ENCODE assay signal across 11 mouse cellular contexts in the genomic region with DNA sequence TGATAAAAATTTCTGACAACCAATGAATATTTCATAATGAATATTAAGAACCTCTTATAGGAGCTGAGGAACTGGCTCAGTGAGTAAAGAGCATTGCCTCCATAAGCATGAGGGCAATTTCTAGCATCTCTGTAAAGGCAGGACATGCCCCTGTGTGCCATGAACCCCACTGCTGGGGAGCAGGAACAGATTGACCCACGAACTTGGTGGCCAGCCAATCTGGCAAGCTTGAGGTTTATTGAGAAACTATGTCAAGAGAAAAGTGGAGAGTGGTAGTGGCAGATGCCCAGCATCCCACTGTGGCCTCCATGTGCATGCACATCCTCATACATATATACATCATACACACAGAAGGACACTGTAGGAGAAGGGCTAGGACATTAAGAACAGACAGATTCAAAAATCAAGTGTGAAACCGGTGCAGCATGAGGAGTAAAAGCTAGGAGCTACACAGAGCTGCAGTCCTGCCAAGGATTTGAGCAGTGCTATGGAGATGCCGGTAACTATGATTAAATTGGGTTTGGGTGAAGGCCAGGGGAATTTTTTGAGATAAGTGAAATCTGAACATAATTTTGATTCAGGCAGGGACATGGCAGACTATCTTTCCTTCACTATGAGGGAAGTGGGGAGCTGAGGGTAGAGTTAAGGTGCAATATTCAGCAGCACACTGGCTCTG.
A peak's percentile ranks its signal among the peaks of the same experiment; 100 is the strongest.
DNase-seq lines count a peak whose midpoint lies in the region; ATAC-seq lines count a peak whose summit lies in the region.
"Had no signal": no experiment of that assay in that cellular context is flagged by ENCODE, and none has a peak within 500 bp of the region (broad histone marks: within the 10 kb centered on the region; RNA-seq: fewer than 3 reads in every experiment).

No protein-coding gene starts in this region.

- no peak overlapping the region for H3K4me3 ChIP-seq in forebrain, embryonic 16.5 days (replicated peaks; ENCODE audit: low read length)
- H3K4me3 ChIP-seq in forebrain, embryonic 10.5 days = no peak overlapping the region
- H3K4me3 ChIP-seq: embryonic facial prominence, embryonic 12.5 days; midbrain, embryonic 10.5 days; stomach, embryonic 15.5 days had no signal

- 69% methylated on average over 3 of the region's 3 CpGs for WGBS in forebrain, embryonic 16.5 days
- WGBS in forebrain, embryonic 10.5 days = 90% methylated on average over 3 of the region's 3 CpGs

- H3K4me1 ChIP-seq in forebrain, embryonic 16.5 days (replicated peaks; ENCODE audit: control insufficient read depth, insufficient read depth, low read length) = peaks cover 3% of the 10 kb centered on the region
- peaks cover 8% of the 10 kb centered on the region for H3K4me1 ChIP-seq in forebrain, embryonic 10.5 days
- H3K4me1 ChIP-seq: embryonic facial prominence, embryonic 12.5 days; midbrain, embryonic 10.5 days; stomach, embryonic 15.5 days had no signal

- no peaks in the 10 kb centered on the region for H3K9me3 ChIP-seq in forebrain, embryonic 16.5 days (ENCODE audit: control insufficient read depth, low read length)
- no peaks in the 10 kb centered on the region for H3K9me3 ChIP-seq in forebrain, embryonic 10.5 days
- H3K9me3 ChIP-seq: embryonic facial prominence, embryonic 12.5 days; midbrain, embryonic 10.5 days; stomach, embryonic 15.5 days had no signal

- no peaks in the 10 kb centered on the region for H3K27me3 ChIP-seq in forebrain, embryonic 16.5 days (replicated peaks; ENCODE audit: control insufficient read depth, insufficient read depth, low read length)
- no peaks in the 10 kb centered on the region for H3K27me3 ChIP-seq in forebrain, embryonic 10.5 days (ENCODE audit: poor library complexity, severe bottlenecking)
- H3K27me3 ChIP-seq: embryonic facial prominence, embryonic 12.5 days; stomach, embryonic 15.5 days had no signal

- H3K9ac ChIP-seq in forebrain, embryonic 16.5 days (replicated peaks; ENCODE audit: low read depth, low read length) = no peak overlapping the region
- H3K9ac ChIP-seq: embryonic facial prominence, embryonic 12.5 days; stomach, embryonic 15.5 days had no signal

- ATAC-seq in forebrain, embryonic 16.5 days = peak; percentile 47; the same call in 1 of the 2 replicates

- no peaks in the 10 kb centered on the region for H3K36me3 ChIP-seq in forebrain, embryonic 16.5 days (ENCODE audit: control insufficient read depth, insufficient read depth)
- no peaks in the 10 kb centered on the region for H3K36me3 ChIP-seq in forebrain, embryonic 10.5 days (replicated peaks)
- H3K36me3 ChIP-seq: embryonic facial prominence, embryonic 12.5 days; midbrain, embryonic 10.5 days; stomach, embryonic 15.5 days had no signal

- H3K27ac ChIP-seq in forebrain, embryonic 16.5 days (ENCODE audit: low read length) = no peak overlapping the region
- H3K27ac ChIP-seq in forebrain, embryonic 10.5 days = no peak overlapping the region
- H3K27ac ChIP-seq: embryonic facial prominence, embryonic 12.5 days; midbrain, embryonic 10.5 days; stomach, embryonic 15.5 days had no signal

- DNase-seq in forebrain, embryonic 10.5 days (ENCODE audit: extremely low spot score, low spot score) = no peak
- peak; percentile 46 for DNase-seq in layer of hippocampus, adult 9-11 months
- no peak for DNase-seq in layer of hippocampus, adult 9-10 months (ENCODE audit: low spot score)
- peak; percentile 39 for DNase-seq in Muller cell, postnatal 12 days (ENCODE audit: inconsistent ontology term)
- peak; percentile 63 for DNase-seq in cerebellum, adult 9-10 months
- no peak for DNase-seq in embryo, embryonic 10.5 days (ENCODE audit: low spot score)
- no peak for DNase-seq in kidney, adult 8-10 months

- H3K4me2 ChIP-seq in forebrain, embryonic 16.5 days (ENCODE audit: low read length) = no peak overlapping the region
- H3K4me2 ChIP-seq: embryonic facial prominence, embryonic 12.5 days; stomach, embryonic 15.5 days had no signal

Comparison
In these comparisons a context has a peak if more than half of its experiments do, and no peak if none do; other contexts are left out.
1. DNase-seq: peak in layer of hippocampus, adult 9-11 months (single experiment), Muller cell, postnatal 12 days (single experiment) and cerebellum, adult 9-10 months (single experiment); none in forebrain, embryonic 10.5 days (single experiment), layer of hippocampus, adult 9-10 months (single experiment), embryo, embryonic 10.5 days (single experiment) and kidney, adult 8-10 months (0 of 2).